Mouse (Mus musculus) heart, adult 2 months (tissue): Measurements from ENCODE around the gene Gm20388.

Source experiments
- CTCF ChIP-seq: fragments of 200-600 bp; IDR thresholded peaks from 2 replicates; pipeline ENCODE4 v1.8.1; 2022; ENCODE audit warnings: antibody characterized with exemption, mild to moderate bottlenecking, moderate library complexity
- POLR2A ChIP-seq: fragments of 200-500 bp; IDR thresholded peaks from 2 replicates; pipeline ENCODE4 v1.6.1; 2011; ENCODE audit warnings: mild to moderate bottlenecking, low read depth, low read length, control low read depth; ENCODE audit not compliant: insufficient read depth

DNA sequence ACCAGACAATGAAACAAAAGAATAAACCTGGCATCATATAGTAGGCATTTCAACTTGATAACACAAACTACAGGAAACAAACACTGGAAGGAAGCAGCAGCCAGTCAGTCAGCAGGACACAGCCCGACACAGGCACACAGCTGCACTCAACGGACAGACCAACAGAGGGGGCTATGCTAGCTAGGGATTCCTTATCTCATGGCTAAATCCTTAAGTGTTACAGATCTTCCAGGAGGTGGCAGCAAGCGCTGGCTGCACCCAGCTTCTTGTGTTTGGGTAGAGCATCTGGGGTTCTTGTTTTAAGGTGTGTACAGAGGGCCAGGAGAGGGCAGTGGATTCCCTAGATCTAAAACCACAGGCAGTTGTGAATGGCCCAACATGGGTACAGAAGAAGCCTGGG, 1692.2 kb downstream of the Gm20388 start:
- peak; percentile 91 for TF ChIP-seq CTCF
- TF ChIP-seq POLR2A, result 0 out of 2 replicates have a peak, but pooled peaks have one; percentile 26
